Mouse (Mus musculus) embryonic facial prominence, embryonic 11.5 days (tissue): ENCODE measurements around the gene Ivns1abp. TPM values are rescaled to one million over a fixed set of nuclear protein-coding genes. Genes with fewer than 3 reads are reported as not detected.
"Not testable (repeated sequence)": the region's sequence is repeated elsewhere in the genome, so short reads cannot be mapped to it uniquely, and the experiment has no call there.

Experiments
- ATAC-seq: fragments of 200-750 bp; cut with Nextera tagmentation; replicated peaks from 2 replicates; pipeline ENCODE4 v1.8.0; 2017; ENCODE audit warnings: low read depth; ENCODE audit not compliant: insufficient number of reproducible peaks, low FRiP score, low TSS enrichment
- DNase-seq: peaks from one replicate; pipeline ENCODE4 v3.0.0-alpha.2; 2015; ENCODE audit warnings: low spot score
- H3K27ac ChIP-seq: fragments of 300-500 bp; sonication (generic); replicated peaks from 2 replicates; pipeline ENCODE4 v1.5.1; 2014; ENCODE audit warnings: mild to moderate bottlenecking, low read depth, low read length, control low read depth
- H3K27me3 ChIP-seq: fragments of 300-500 bp; sonication (generic); 2 replicates; pipeline ENCODE4 v1.6.1; 2014; ENCODE audit warnings: mild to moderate bottlenecking, low read length, moderate library complexity, mixed read lengths; ENCODE audit not compliant: control insufficient read depth, insufficient read depth
- H3K36me3 ChIP-seq: fragments of 300-500 bp; sonication (generic); replicated peaks from 2 replicates; pipeline ENCODE4 v1.6.1; 2014; ENCODE audit warnings: low read depth, mild to moderate bottlenecking, low read length, moderate library complexity, mixed read lengths; ENCODE audit not compliant: control insufficient read depth, insufficient read depth
- H3K4me1 ChIP-seq: fragments of 300-500 bp; sonication (generic); 2 replicates; pipeline ENCODE4 v1.6.1; 2014; ENCODE audit warnings: low read length, mixed read lengths; ENCODE audit not compliant: control insufficient read depth, insufficient read depth
- H3K4me2 ChIP-seq: fragments of 300-500 bp; sonication (generic); 2 replicates; pipeline ENCODE4 v1.6.1; 2014; ENCODE audit warnings: low read depth, mild to moderate bottlenecking, control low read depth, low read length, moderate library complexity
- H3K4me3 ChIP-seq: fragments of 300-500 bp; sonication (generic); 2 replicates; pipeline ENCODE4 v1.5.1; 2014; ENCODE audit warnings: low read depth, low read length, control low read depth
- H3K9ac ChIP-seq: fragments of 300-500 bp; sonication (generic); replicated peaks from 2 replicates; pipeline ENCODE4 v1.6.1; 2014; ENCODE audit warnings: mild to moderate bottlenecking, control low read depth, low read length
- H3K9me3 ChIP-seq: fragments of 300-500 bp; sonication (generic); replicated peaks from 2 replicates; pipeline ENCODE4 v1.6.1; 2016; ENCODE audit warnings: mild to moderate bottlenecking, low read length, inconsistent platforms, mixed read lengths; ENCODE audit not compliant: control insufficient read depth
- WGBS: fragments of 180-500 bp; shearing (Covaris S2); extraction: QIAGEN DNeasy Blood & Tissue Kit; methylation state at CpG from one replicate; pipeline ENCODE4 v1.1.7; 2014; 5-methylcytosine and 5-hydroxymethylcytosine counted together
- polyA plus RNA-seq: library from polyadenylated mRNA; unstranded; fragments of >200 nt; fragmentation: Nextera tagmentation; extraction: Ambion mirVana; gene quantifications from 2 replicates; pipeline ENCODE4 v1.2.1, GENCODE M21; 2014

Ivns1abp gene
- polyA plus RNA-seq, 1 experiment from 2014 or later = 470 TPM

DNA sequence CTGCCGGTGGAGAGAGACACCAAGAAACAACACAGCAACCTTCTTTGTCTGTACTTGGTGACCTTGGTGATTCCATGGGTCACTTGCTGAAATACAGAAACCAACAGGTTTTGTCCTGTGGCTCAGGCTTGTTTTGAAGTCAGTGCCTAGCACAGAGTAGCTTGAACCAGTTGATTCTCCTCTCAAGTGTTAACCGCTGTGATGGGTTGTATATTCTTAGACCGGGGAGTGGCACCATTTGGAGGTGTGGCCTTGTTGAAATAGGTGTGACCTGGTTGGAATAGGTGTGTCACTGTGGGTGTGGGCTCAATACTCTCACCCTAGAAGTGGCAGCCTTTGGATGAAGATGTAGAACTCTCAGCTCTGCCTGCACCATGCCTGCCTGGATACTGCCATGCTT lies 39.3 kb upstream of the Ivns1abp start:
- WGBS = 88% methylated on average over 3 of the region's 3 CpGs
- H3K9ac ChIP-seq, H3K9me3 ChIP-seq, H3K4me3 ChIP-seq, H3K36me3 ChIP-seq, H3K27me3 ChIP-seq, DNase-seq, H3K4me1 ChIP-seq, H3K27ac ChIP-seq, H3K4me2 ChIP-seq, ATAC-seq: not testable (repeated sequence)

DNA sequence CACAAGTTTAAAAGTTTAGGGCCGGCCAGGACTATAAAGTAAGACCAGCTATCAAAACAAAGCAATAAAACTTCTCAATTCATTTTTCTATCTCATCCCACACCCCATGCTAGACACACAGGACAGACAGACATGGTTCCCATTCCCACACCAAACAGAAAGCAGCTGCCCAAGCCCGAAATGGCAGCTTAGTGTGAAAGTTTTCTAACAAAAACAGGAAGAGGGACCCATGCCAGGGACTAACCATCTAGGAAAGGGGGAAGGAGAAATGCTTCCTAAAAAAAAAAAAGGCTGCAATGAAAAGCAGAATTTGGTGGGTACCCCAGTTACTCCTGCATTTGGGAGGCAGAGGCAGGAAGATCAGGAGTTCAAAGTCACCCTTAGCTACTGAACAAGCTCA lies 37.2 kb upstream of the Ivns1abp start:
- DNase-seq (no peak), ATAC-seq (no peak)
- Histone ChIP-seq H3K4me1 (no peaks in the 10 kb centered on the region), H3K36me3 (no peaks in the 10 kb centered on the region), H3K27me3 (no peaks in the 10 kb centered on the region), H3K4me2 (no peak overlapping the region), H3K4me3 (no peak overlapping the region), H3K9ac (no peak overlapping the region), H3K9me3 (no peaks in the 10 kb centered on the region), H3K27ac (no peak overlapping the region)
- 59% methylated on average over 2 of the region's 2 CpGs for WGBS

GRCm38 (mm10) chr1:151307821-151308220 lies 36.5 kb upstream of the Ivns1abp start:
- ATAC-seq (no peak), DNase-seq (no peak)
- Histone ChIP-seq H3K27me3 (no peaks in the 10 kb centered on the region), H3K27ac (no peak overlapping the region), H3K9ac (no peak overlapping the region), H3K9me3 (no peaks in the 10 kb centered on the region), H3K4me1 (no peaks in the 10 kb centered on the region), H3K4me3 (no peak overlapping the region), H3K36me3 (no peaks in the 10 kb centered on the region), H3K4me2 (no peak overlapping the region)
- 70% methylated on average over 3 of the region's 3 CpGs for WGBS

GRCm38 (mm10) chr1:151308508-151308907 lies 35.8 kb upstream of the Ivns1abp start:
- ATAC-seq = no peak
- H3K27ac ChIP-seq = no peak overlapping the region
- 47% methylated on average over 4 of the region's 4 CpGs for WGBS

DNA sequence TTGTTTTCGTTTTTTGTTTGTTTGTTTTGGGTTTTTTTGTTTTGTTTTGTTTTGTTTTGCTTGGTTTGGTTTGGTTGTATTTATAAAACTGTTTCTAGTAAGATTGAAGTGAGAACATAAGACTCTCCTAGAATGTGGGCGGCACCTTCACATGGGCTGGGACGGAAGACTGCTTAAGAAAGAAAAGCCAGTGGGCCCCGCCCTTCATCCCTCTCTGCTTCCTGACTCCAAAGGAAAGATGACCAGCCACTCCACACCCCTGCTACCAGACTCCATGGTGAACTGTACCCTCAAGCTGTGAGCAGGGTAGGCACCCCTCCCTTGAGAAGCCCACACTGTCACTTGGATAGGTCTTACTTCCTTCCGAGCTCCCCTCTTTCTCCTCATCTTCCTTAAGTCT lies 33.8 kb upstream of the Ivns1abp start:
- 77% methylated on average over 5 of the region's 5 CpGs for WGBS
- no peaks in the 10 kb centered on the region for H3K9me3 ChIP-seq
- no peak for ATAC-seq

More at GRCm38 (mm10) chr1:151308508-151308907, 35.8 kb upstream of the Ivns1abp start:
- no peak for DNase-seq
- Histone ChIP-seq H3K36me3 (no peaks in the 10 kb centered on the region), H3K4me2 (no peak overlapping the region), H3K9ac (no peak overlapping the region), H3K9me3 (no peaks in the 10 kb centered on the region), H3K27me3 (no peaks in the 10 kb centered on the region), H3K4me1 (no peaks in the 10 kb centered on the region), H3K4me3 (no peak overlapping the region)

GRCm38 (mm10) chr1:151311379-151311778 lies 32.9 kb upstream of the Ivns1abp start:
- Histone ChIP-seq H3K36me3 (no peaks in the 10 kb centered on the region), H3K4me2 (no peak overlapping the region), H3K27me3 (no peaks in the 10 kb centered on the region), H3K4me1 (no peaks in the 10 kb centered on the region), H3K9me3 (no peaks in the 10 kb centered on the region), H3K9ac (no peak overlapping the region), H3K27ac (no peak overlapping the region), H3K4me3 (no peak overlapping the region)
- DNase-seq (no peak), ATAC-seq (no peak)
- 89% methylated on average over 11 of the region's 11 CpGs for WGBS

More for the DNA sequence above, 33.8 kb upstream of the Ivns1abp start:
- DNase-seq = no peak
- no peak overlapping the region for H3K4me2 ChIP-seq
- no peaks in the 10 kb centered on the region for H3K36me3 ChIP-seq
- H3K9ac ChIP-seq = no peak overlapping the region
- H3K27me3 ChIP-seq = no peaks in the 10 kb centered on the region
- H3K4me1 ChIP-seq = no peaks in the 10 kb centered on the region
- no peak overlapping the region for H3K27ac ChIP-seq
- H3K4me3 ChIP-seq = no peak overlapping the region

- WGBS = 86% methylated on average over 7 of the region's 7 CpGs
- Histone ChIP-seq H3K9me3 (no peaks in the 10 kb centered on the region), H3K9ac (no peak overlapping the region), H3K27me3 (no peaks in the 10 kb centered on the region), H3K36me3 (no peaks in the 10 kb centered on the region), H3K4me3 (no peak overlapping the region), H3K27ac (no peak overlapping the region), H3K4me1 (no peaks in the 10 kb centered on the region), H3K4me2 (no peak overlapping the region)
- DNase-seq (no peak), ATAC-seq (no peak)
Measured at GRCm38 (mm10) chr1:151319267-151319666, 25.0 kb upstream of the Ivns1abp start.

- ATAC-seq (no peak), DNase-seq (no peak)
- Histone ChIP-seq H3K36me3 (no peaks in the 10 kb centered on the region), H3K27me3 (no peaks in the 10 kb centered on the region), H3K4me1 (no peaks in the 10 kb centered on the region), H3K9me3 (no peaks in the 10 kb centered on the region), H3K4me2 (no peak overlapping the region), H3K4me3 (no peak overlapping the region), H3K27ac (no peak overlapping the region), H3K9ac (no peak overlapping the region)
- WGBS = 59% methylated on average over 4 of the region's 4 CpGs
Measured at GRCm38 (mm10) chr1:151320408-151320807, 23.9 kb upstream of the Ivns1abp start.
